Mouse (Mus musculus) small intestine, adult 2 months (tissue): ENCODE measurements around the gene Ak9.

ENCODE experiments used
- CTCF ChIP-seq: fragments of 200-500 bp; IDR thresholded peaks from 2 replicates; pipeline ENCODE4 v1.5.1; 2012; ENCODE audit warnings: low read depth, mild to moderate bottlenecking, control low read depth, inconsistent platforms, low read length, moderate library complexity, mixed read lengths; ENCODE audit not compliant: insufficient replicate concordance, insufficient read length; ENCODE audit errors: extremely low read depth
- POLR2A ChIP-seq: fragments of 200-500 bp; IDR thresholded peaks from 2 replicates; pipeline ENCODE4 v1.6.1; 2012; ENCODE audit warnings: low read depth, mild to moderate bottlenecking, control low read depth, inconsistent platforms, low read length, moderate library complexity

DNA sequence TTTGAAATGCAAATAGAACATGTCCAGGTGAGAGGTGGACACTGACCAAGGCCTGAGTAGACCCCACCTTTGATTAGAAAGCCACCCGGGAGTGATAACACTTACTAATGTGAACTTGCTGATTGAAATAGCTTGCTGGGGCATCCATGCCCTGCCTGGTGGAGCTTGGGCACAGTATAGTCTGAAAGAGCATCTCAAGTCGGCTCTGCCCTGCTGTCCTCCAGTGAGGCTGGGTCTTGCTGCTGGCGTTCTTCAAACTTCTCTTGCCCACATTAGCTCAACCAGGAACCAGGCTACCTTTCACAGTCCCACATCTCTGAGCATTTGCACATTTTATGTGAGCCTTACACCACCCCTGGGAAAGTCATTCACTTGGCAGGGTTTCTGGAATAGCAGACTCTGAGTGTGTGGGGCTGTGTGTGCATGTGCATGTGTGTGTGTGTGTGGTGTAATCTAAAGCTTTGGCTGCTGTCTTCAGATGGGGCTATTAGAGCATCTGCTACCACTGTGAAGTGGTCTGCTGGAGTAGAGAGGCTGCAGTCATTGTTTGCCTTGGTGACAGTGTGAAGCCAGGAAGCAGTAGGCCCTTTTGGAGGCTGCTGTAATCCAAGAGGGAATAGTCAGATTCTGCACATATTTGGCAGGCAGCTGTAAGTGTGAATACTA lies 157.4 kb downstream of the Ak9 start:
- no peak for TF ChIP-seq CTCF
- TF ChIP-seq POLR2A: no peak
